Mouse (Mus musculus) myocyte (in vitro differentiated cells): ENCODE data around the gene Def8. TPM values are rescaled to one million over a fixed set of nuclear protein-coding genes. Genes with fewer than 3 reads are reported as not detected.
"Not testable (repeated sequence)": the region's sequence is repeated elsewhere in the genome, so short reads cannot be mapped to it uniquely, and the experiment has no call there.

Source experiments
- H3K27me3 ChIP-seq: one replicate; pipeline ENCODE4 v1.6.1; 2011; ENCODE audit not compliant: control insufficient read depth, insufficient read depth, insufficient read length
- H3K36me3 ChIP-seq: one replicate; pipeline ENCODE4 v1.6.1; 2011; ENCODE audit not compliant: control insufficient read depth, insufficient read depth
- H3K4me2 ChIP-seq: one replicate; pipeline ENCODE4 v1.6.1; 2011; ENCODE audit warnings: low read depth, control low read depth
- H3K4me3 ChIP-seq: one replicate; pipeline ENCODE4 v1.5.1; 2011; ENCODE audit warnings: mild to moderate bottlenecking, control low read depth, moderate library complexity
- H3K79me2 ChIP-seq: one replicate; pipeline ENCODE4 v1.6.1; 2011; ENCODE audit not compliant: control insufficient read depth, insufficient read depth
- H3ac ChIP-seq: one replicate; pipeline ENCODE4 v1.6.1; 2011; ENCODE audit not compliant: control insufficient read depth, insufficient read length
- CEBPB ChIP-seq: IDR thresholded peaks from 2 replicates; pipeline ENCODE4 v1.6.1; 2011; ENCODE audit warnings: mild to moderate bottlenecking, moderate library complexity; ENCODE audit not compliant: poor library complexity, insufficient read depth, severe bottlenecking
- E2F4 ChIP-seq: IDR thresholded peaks from one replicate; pipeline ENCODE4 v1.6.1; 2011; ENCODE audit warnings: mild to moderate bottlenecking, control low read depth, moderate library complexity; ENCODE audit not compliant: insufficient read depth
- MAX ChIP-seq: IDR thresholded peaks from one replicate; pipeline ENCODE4 v1.6.1; 2011; ENCODE audit warnings: low read depth, mild to moderate bottlenecking, control low read depth
- MYOD1 ChIP-seq, 3 experiments: IDR thresholded peaks; one replicate each; pipeline ENCODE4 v1.6.1; 2011; ENCODE audit warnings: control low read depth in 2 of 3, low read depth in 2 of 3, mild to moderate bottlenecking in 2 of 3, moderate library complexity in 1 of 3; ENCODE audit not compliant: insufficient read length in 2 of 3, control insufficient read depth in 1 of 3
- MYOG ChIP-seq, 3 experiments: IDR thresholded peaks; one replicate each; pipeline ENCODE4 v1.6.1; 2011; ENCODE audit warnings: control low read depth in 2 of 3, low read depth in 2 of 3, mild to moderate bottlenecking in 2 of 3; ENCODE audit not compliant: insufficient read length in 2 of 3, control insufficient read depth in 1 of 3, insufficient read depth in 1 of 3
- POLR2A ChIP-seq: IDR thresholded peaks from one replicate; pipeline ENCODE4 v1.6.1; 2011; ENCODE audit warnings: low read depth, mild to moderate bottlenecking, control low read depth, moderate library complexity; ENCODE audit not compliant: insufficient read length
- POLR2AphosphoS2 ChIP-seq: IDR thresholded peaks from one replicate; pipeline ENCODE4 v1.6.1; 2011; ENCODE audit warnings: low read depth, control low read depth; ENCODE audit not compliant: insufficient read length
- REST ChIP-seq: IDR thresholded peaks from one replicate; pipeline ENCODE4 v1.6.1; 2011; ENCODE audit warnings: mild to moderate bottlenecking, control low read depth, moderate library complexity; ENCODE audit not compliant: insufficient read depth, insufficient read length
- SRF ChIP-seq: IDR thresholded peaks from one replicate; pipeline ENCODE4 v1.6.1; 2011; ENCODE audit warnings: low read depth; ENCODE audit not compliant: control insufficient read depth, insufficient read length
- TCF12 ChIP-seq: IDR thresholded peaks from one replicate; pipeline ENCODE4 v1.6.1; 2011; ENCODE audit warnings: mild to moderate bottlenecking, control low read depth; ENCODE audit not compliant: poor library complexity, insufficient read depth, severe bottlenecking
- TCF3 ChIP-seq: IDR thresholded peaks from one replicate; pipeline ENCODE4 v1.6.1; 2011; ENCODE audit warnings: low read depth, control low read depth; ENCODE audit not compliant: insufficient read length
- USF1 ChIP-seq: IDR thresholded peaks from one replicate; pipeline ENCODE4 v1.6.1; 2011; ENCODE audit warnings: low read depth, mild to moderate bottlenecking, control low read depth, moderate library complexity
- polyA plus RNA-seq: library from polyadenylated mRNA; unstranded; fragments of >200 nt; fragmentation: generic; extraction: Trizol; gene quantifications from one replicate; pipeline ENCODE4 v1.2.1, GENCODE M21; 2012; ENCODE audit warnings: missing spikeins

Def8 gene
- polyA plus RNA-seq, 1 experiment = 19.6 TPM

DNA sequence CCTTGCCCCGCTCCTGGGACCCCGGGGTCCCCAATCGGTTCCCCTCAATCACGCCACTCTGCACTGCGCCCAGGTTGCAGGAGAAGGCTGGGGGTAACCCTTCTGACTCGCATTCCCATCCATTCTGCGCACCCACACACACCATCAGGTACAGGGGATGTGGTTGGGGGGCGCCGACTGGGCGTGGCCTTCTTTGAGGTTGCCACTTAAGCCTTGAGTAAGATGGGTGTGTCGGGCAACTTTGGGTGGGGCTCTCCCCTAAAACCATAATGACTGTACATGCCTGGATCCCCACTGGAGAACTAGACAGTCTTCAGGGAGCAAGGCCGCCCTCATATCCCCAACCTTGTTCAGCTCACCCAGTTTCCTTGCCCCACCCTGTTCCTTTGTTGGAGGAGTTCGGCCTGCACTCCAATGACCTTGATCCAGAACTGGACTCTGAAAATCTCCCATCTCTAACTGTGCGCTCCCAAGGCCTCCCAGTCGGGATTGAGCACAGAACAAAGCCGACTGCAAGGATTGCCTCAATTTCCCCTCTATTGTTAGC, 11.5 kb upstream of the Def8 start:
- H3K4me3 ChIP-seq = peak overlapping the region; percentile 40
- H3K36me3 ChIP-seq = no peaks in the 10 kb centered on the region
- peaks cover 9% of the 10 kb centered on the region for H3K79me2 ChIP-seq
- H3ac ChIP-seq = peak overlapping the region; percentile 35
- TF ChIP-seq POLR2AphosphoS2 = no peak
- no peak for TF ChIP-seq TCF3
- no peak for TF ChIP-seq TCF12
- TF ChIP-seq E2F4 = no peak
- no peak for TF ChIP-seq USF1
- TF ChIP-seq MAX = no peak
- TF ChIP-seq POLR2A = no peak
- no peak for TF ChIP-seq REST
- TF ChIP-seq CEBPB = no peak
- TF ChIP-seq SRF = no peak
- H3K4me2 ChIP-seq = peak overlapping the region; percentile 79
- no peaks in the 10 kb centered on the region for H3K27me3 ChIP-seq

DNA sequence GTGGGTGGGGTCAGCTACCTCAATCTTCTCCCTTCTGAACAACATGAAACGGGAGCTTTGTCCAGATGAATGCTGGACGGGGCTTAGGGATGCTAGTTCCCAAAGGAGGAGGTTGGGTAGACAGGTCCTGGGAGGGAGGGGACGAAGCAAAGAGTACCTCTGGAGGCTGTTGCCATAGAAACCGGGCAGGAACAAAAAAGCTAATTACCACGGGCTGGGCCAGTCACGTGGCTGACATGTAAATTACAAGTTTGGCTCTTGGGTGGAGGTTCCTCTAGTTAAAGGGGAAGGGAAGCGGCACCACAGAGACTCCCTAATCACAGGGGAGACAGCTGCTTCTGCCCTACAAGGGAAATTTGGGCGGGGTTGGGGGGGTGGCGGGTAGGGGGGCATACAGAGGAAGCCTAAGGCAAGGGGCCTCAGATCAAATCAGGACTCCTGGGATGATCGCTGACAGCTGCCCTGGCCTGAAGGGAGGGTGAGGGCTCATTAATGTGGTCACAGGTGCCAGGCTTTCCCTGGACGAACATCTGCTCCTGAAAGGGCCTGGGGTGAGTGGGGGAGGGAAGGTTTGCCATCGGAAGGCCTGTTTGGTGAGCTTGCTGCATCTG, 10.7 kb upstream of the Def8 start:
- H3K27me3 ChIP-seq = no peaks in the 10 kb centered on the region
- TF ChIP-seq USF1 (peak; percentile 76), TCF3 (peak; percentile 50), MYOG (IDR thresholded peaks at IDR 0.05; ENCODE audit: control insufficient read depth in 1 of 3, insufficient read depth in 1 of 3, insufficient read length in 2 of 3, low read depth in 2 of 3) (peak in 2 of 3 experiments; percentile 84 to 95), E2F4 (no peak), POLR2AphosphoS2 (no peak), TCF12 (peak; percentile 49), REST (no peak), MYOD1 (IDR thresholded peaks at IDR 0.05; ENCODE audit: control insufficient read depth in 1 of 3, insufficient read length in 2 of 3, low read depth in 2 of 3) (peak in 2 of 3 experiments; percentile 89), POLR2A (no peak), SRF (no peak), CEBPB (no peak), MAX (no peak)
- H3ac ChIP-seq = no peak overlapping the region
- H3K36me3 ChIP-seq = no peaks in the 10 kb centered on the region
- peaks cover 9% of the 10 kb centered on the region for H3K79me2 ChIP-seq
- H3K4me2 ChIP-seq = peak overlapping the region; percentile 79
- peak overlapping the region; percentile 40 for H3K4me3 ChIP-seq

DNA sequence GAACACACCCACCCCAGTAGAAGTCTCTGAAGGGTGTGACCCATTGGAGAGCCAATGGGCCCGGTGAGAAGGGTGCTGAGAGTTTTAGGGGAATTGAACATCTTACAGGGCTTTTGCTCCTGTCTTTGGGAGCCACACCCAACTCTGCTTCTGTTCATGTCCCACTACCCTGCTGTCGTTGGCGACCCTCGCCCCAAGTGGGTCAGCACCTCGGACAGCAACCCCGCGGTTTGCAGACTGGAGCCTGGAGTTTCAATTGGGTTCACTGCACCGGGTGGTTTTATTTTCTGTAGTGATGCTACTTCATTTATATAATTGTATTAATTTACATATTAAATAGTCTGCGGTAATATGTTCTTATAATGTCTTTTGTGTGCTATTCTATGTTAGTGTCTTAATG, 9.1 kb upstream of the Def8 start:
- no peak overlapping the region for H3ac ChIP-seq
- H3K79me2 ChIP-seq = peaks cover 9% of the 10 kb centered on the region
- no peaks in the 10 kb centered on the region for H3K27me3 ChIP-seq
- H3K36me3 ChIP-seq = peaks cover 4% of the 10 kb centered on the region
- H3K4me3 ChIP-seq = no peak overlapping the region
- H3K4me2 ChIP-seq = peak overlapping the region; percentile 46
- TF ChIP-seq POLR2AphosphoS2 (no peak), REST (peak; percentile 81)

DNA sequence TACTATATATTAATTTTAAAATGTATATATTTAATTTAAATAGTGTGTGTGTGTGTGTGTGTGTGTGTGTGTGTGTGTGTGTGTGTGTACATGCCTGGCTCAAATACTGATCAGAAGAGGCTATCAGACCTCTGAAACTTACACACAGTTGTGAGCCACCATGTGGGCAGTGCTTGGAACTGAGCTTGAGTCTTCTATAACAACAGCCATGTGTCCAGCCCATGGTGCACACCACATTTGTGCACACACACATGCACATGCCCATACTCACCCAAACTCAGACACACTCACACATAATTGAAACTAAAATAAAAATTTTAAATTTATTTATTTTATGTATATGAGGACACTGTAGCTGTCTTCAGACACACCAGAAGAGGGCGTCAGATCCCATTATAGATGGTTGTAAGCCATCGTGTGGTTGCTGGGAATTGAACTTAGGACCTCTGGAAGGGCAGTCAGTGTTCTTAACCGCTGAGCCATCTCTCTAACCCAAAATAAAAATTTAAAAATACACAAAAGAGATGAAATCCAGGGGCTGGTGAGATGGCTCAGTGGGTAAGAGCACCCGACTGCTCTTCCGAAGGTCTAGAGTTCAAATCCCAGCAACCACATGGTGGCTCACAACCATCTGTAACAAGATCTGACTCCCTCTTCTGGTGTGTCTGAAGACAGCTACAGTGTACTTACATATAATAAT, 8.2 kb upstream of the Def8 start:
- peaks cover 11% of the 10 kb centered on the region for H3K36me3 ChIP-seq
- not testable (repeated sequence) for H3K4me2 ChIP-seq

DNA sequence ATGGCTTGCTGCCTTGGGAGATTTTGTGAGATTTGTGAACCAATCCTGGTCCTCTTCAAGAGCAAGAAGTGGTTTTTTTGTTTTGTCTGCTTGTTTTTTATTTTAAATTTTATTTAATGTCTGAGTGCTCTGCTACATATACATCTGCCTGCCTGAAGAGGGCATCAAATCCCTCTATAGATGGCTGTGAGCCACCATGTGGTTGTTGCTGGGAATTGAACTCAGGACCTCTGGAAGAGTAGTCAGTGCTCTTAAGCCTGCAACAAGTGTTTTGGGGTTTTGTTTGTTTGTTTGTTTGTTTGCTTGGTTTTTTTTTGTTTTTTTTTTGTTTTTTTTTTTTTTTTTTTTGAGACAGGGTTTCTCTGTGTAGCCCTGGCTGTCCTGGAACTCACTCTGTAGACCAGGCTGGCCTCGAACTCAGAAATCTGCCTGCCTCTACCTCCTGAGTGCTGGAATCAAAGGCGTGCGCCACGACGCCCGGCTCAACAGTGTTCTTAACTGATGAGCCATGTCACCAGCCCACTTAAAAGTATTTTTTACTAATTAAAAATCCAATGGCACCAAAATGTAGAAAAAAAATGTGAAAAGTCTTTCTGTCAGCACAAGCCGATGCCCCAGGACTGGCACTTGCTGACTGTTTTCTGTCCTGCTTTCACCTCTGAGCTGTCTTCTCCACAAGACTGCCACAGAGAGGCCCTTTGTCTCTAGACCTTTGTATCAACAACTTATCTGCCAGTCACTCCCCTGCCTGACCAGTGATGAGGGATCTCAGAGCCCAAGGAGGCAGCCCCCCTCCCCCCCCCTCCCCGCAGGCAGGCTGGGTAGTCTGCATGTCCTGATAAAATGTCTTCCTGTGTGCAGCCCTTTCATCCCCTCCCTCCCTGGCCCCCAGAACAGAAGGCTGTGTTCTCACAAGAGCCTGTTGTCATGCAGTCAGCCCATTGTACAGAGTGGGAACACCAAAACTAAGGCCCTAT, 7.1 kb upstream of the Def8 start:
- H3K79me2 ChIP-seq = peaks cover 9% of the 10 kb centered on the region
- TF ChIP-seq REST (no peak), TCF3 (no peak), POLR2AphosphoS2 (no peak), E2F4 (no peak), CEBPB (no peak), POLR2A (no peak), MYOG (IDR thresholded peaks at IDR 0.05; ENCODE audit: control insufficient read depth in 1 of 3, insufficient read depth in 1 of 3, insufficient read length in 2 of 3, low read depth in 2 of 3) (no peak), TCF12 (no peak), USF1 (no peak), SRF (no peak), MAX (no peak), MYOD1 (IDR thresholded peaks at IDR 0.05; ENCODE audit: control insufficient read depth in 1 of 3, insufficient read length in 2 of 3, low read depth in 2 of 3) (no peak)
- H3K4me2 ChIP-seq = no peak overlapping the region
- no peaks in the 10 kb centered on the region for H3K27me3 ChIP-seq
- no peak overlapping the region for H3ac ChIP-seq
- peaks cover 13% of the 10 kb centered on the region for H3K36me3 ChIP-seq
- no peak overlapping the region for H3K4me3 ChIP-seq

More for the DNA sequence above, 8.2 kb upstream of the Def8 start:
- not testable (repeated sequence) for H3K27me3 ChIP-seq, H3K4me3 ChIP-seq, H3ac ChIP-seq, H3K79me2 ChIP-seq
